Mouse (Mus musculus) bone marrow, adult 2 months (tissue): ENCODE data around the gene Zfp414. TPM values are rescaled to one million over a fixed set of nuclear protein-coding genes. Genes with fewer than 3 reads are reported as not detected.
A peak's percentile ranks its signal among the peaks of the same experiment; 100 is the strongest.

ENCODE experiments used
- H3K27ac ChIP-seq: fragments of 200-500 bp; 2 replicates; pipeline ENCODE4 v1.5.1; 2012; ENCODE audit warnings: low read depth, mild to moderate bottlenecking, control low read depth, inconsistent platforms, low read length; ENCODE audit not compliant: control insufficient read depth, poor library complexity, insufficient read depth
- H3K4me1 ChIP-seq: fragments of 200-500 bp; 2 replicates; pipeline ENCODE4 v1.6.1; 2011; ENCODE audit warnings: low read length; ENCODE audit not compliant: control insufficient read depth, insufficient read depth
- H3K4me3 ChIP-seq: fragments of 200-500 bp; replicated peaks from 2 replicates; pipeline ENCODE3; 2011; ENCODE audit warnings: mild to moderate bottlenecking, low read depth, low read length, control low read depth; ENCODE audit not compliant: control insufficient read depth
- CTCF ChIP-seq: fragments of 200-500 bp; IDR thresholded peaks from 2 replicates; pipeline ENCODE4 v1.5.1; 2011; ENCODE audit warnings: low read length, control low read depth; ENCODE audit not compliant: control insufficient read depth, insufficient read depth
- POLR2A ChIP-seq: fragments of 200-500 bp; IDR thresholded peaks from 2 replicates; pipeline ENCODE4 v1.6.1; 2011; ENCODE audit warnings: low read depth, mild to moderate bottlenecking, control low read depth, low read length, borderline replicate concordance; ENCODE audit not compliant: control insufficient read depth
- WGBS: fragments of 180-500 bp; shearing (Covaris S2); methylation state at CpG from one replicate; pipeline ENCODE4 v1.1.7; 2018; 5-methylcytosine and 5-hydroxymethylcytosine counted together
- polyA plus RNA-seq: library from polyadenylated mRNA; stranded (reverse); fragments of >200 nt; gene quantifications from 2 replicates; pipeline ENCODE4 v1.2.4, GENCODE M21; 2011; ENCODE audit warnings: low replicate concordance; ENCODE audit not compliant: missing spikeins, insufficient read depth, insufficient read length

The Zfp414 gene
- 24.6 and 41.4 TPM in 2 replicates for polyA plus RNA-seq

DNA sequence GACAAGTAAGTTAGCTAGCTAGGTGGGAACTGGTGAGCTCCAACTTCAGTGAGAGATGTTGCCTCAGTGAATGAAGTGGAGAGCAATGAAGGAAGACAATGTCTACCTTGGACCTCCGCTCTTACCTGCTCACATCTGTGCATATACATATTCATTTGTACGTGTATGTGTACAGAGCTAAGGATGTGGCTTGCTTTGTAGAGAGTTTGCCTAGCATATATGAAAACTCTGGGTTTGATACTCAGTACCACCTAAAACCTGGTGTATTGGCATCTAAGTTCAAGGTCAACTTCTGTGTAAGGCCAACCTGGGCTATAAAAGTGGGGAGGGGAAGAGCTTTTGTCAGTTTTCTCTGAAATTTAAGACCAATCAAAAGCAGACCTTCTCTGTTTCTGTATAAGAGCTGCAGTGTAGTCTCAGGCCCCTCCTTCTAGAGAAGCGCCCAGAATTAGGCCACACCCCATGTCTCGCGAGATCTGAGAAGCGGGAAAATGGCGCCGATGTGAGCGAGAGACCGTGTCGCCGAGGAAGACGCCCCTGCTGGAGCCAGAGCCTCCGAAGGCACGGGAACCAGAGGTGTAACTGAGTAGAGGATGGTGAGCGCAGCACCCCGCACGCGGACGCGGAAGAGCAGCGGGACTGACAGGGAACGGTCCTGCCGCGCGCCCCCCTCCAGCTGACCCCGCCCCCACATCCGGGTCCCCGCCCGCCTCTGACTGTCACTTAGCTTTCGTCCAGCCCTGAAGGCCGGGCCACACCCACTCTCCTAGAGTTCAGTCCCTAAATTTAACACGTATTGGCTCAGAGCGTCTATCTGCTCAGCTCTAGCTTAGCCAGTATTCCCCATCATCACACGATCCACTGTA is at the start of gene Zfp414:
Gene Zfp414 (plus strand): TSS at position 470 of the 866 bp plus-strand sequence.
- 3% methylated on average over 35 of the region's 35 CpGs for WGBS
- peak within 1 kb of the TSS; percentile 91 for H3K4me3 ChIP-seq
- H3K27ac ChIP-seq, result peak within 1 kb of the TSS; percentile 96
- peaks cover 2% of the 10 kb centered on the region for H3K4me1 ChIP-seq
- peak; percentile 64; the same call in 1 of the 2 replicates for TF ChIP-seq POLR2A
- TF ChIP-seq CTCF, result no peak

DNA sequence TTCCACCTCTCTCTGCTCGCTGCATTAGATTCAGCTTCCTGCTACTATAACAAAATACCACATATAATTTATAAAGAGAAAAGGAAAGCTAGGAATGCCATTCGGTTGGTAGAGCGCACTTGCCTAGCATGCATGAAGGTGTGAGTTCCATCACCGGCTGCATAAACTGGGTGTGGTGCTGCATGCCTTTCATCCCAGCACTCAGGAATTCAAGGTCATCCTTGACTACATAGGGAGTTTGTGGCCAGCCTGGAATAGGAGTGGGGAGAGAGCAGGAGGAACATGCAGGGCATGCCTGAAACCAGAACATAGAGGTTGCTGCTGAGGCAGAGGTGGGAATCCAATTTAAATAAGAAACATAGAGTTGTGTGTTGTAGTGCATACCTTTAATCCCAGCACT is 44.8 kb upstream of the Zfp414 start:
- H3K4me3 ChIP-seq, result no peak overlapping the region
- 92% methylated on average over 4 of the region's 4 CpGs for WGBS
- H3K27ac ChIP-seq, result no peak overlapping the region
- TF ChIP-seq POLR2A, result no peak
- TF ChIP-seq CTCF, result no peak
- no peaks in the 10 kb centered on the region for H3K4me1 ChIP-seq

DNA sequence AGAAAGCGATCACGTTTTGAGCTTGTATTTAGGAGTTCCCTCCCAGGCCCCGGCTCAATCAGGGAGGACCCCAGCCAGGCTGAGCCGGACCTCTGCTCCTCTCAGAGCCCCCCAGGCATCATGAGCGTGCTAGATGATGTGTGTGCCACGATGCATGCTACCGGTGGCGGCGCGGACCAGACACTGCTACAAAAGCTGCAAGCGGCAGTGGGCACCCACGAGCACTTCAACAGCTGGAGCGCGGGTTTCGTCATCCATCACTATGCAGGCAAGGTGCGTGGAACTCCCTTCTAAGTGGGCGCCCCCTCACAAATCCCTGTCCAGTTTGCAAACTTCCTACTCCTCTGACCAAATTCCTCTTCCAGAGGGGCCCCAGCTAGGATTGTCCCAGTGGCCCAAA is 42.9 kb upstream of the Zfp414 start:
- Histone ChIP-seq H3K4me3 (no peak overlapping the region), H3K27ac (no peak overlapping the region), H3K4me1 (no peaks in the 10 kb centered on the region)
- 87% methylated on average over 17 of the region's 17 CpGs for WGBS
- TF ChIP-seq CTCF (no peak), POLR2A (no peak)

DNA sequence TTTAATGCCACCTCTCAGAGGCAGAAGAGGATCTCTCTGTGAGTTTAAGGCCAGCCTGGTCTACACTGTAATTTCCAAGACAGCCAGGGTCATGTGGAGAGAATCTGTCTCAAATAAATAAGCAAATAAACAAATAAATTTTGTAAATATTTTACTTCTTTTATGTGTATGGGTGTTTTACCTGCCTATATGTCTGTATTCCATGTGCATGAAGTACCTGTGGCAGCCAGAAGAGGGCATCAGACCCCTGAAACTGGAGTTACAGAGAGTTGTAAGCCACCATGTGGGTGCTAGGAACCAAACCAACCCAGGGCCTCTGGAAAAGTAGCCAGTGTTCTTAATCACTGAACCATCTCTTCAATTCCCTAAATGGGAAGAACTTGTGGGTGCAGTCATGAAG is 31.6 kb upstream of the Zfp414 start:
- TF ChIP-seq POLR2A (no peak), CTCF (0 out of 2 replicates have a peak, but pooled peaks have one; percentile 2)
- Histone ChIP-seq H3K4me3 (no peak overlapping the region), H3K4me1 (no peaks in the 10 kb centered on the region), H3K27ac (no peak overlapping the region)

DNA sequence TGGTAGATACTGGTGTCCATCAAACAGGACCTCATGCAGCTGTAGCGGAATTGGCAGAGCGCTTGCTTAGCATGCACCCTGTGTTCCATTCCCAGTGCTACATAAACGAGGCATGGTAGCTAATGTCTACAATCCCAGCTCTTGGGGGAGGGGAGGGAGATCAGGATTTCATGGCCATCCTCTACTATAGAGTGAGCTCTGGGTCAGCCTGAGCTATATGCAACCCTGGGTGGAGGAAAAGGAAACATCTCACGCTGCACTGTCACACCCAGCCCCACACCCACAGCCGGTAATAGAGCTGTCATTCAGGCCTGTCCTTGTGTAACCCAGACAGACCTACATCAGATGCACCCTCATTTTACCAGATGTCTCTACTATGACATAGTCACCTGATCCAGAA is 30.4 kb upstream of the Zfp414 start:
- Histone ChIP-seq H3K4me3 (no peak overlapping the region), H3K4me1 (no peaks in the 10 kb centered on the region), H3K27ac (no peak overlapping the region)
- WGBS, result 84% methylated on average over 5 of the region's 5 CpGs
- TF ChIP-seq POLR2A (no peak), CTCF (no peak)

DNA sequence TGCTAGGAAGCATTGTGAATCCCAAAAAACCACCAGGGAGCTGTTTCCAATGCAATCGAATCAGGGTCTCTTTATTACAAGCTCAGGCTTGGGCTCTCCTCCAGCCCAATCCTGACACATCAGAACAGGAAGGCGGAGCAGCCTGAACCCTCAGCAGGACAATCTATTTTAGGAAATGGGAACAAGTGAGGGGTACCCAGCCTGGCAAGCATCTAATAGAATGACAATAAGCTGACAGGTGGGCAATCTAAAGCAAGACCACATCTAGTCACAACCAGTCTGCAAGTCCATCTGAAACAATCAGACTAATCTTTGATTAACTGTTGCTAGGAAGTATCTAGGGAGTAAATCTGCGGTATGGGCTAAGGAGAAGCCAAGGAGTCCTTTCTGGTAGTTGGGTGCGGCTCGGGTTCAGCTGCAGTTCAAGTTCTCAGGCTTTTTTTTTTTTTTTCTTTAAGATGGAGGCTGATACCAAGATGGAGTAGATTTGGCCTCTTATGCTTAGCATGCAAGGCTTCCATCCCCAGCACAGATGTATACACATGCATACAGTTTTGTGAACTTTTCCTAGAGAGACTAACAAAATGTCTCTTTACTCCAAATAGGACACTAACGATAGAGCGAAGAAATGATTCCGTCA is 28.9 kb upstream of the Zfp414 start:
- 84% methylated on average over 8 of the region's 8 CpGs for WGBS
- TF ChIP-seq CTCF (no peak), POLR2A (no peak)
- H3K4me3 ChIP-seq, result no peak overlapping the region
- no peaks in the 10 kb centered on the region for H3K4me1 ChIP-seq
- no peak overlapping the region for H3K27ac ChIP-seq

DNA sequence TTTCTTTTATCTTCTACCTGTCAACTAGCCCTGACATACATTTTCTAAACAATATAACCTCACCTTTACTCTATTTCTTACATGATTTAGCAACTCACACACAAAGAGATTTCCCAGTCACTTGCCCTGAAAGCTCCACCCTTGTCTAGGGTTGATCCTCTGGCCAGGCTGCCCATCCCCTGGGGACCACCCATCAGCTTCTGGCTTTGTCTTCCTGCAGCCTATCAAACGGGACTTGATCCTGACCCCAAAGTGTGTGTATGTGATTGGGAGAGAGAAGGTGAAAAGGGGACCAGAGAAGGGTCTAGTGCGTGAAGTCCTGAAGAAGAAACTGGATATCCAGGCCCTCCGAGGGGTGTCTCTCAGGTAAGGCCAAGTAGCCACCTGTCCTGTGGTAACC is 28.1 kb upstream of the Zfp414 start:
- WGBS, result 77% methylated on average over 3 of the region's 3 CpGs
- TF ChIP-seq CTCF (no peak), POLR2A (no peak)
- Histone ChIP-seq H3K27ac (no peak overlapping the region), H3K4me3 (no peak overlapping the region), H3K4me1 (no peaks in the 10 kb centered on the region)

DNA sequence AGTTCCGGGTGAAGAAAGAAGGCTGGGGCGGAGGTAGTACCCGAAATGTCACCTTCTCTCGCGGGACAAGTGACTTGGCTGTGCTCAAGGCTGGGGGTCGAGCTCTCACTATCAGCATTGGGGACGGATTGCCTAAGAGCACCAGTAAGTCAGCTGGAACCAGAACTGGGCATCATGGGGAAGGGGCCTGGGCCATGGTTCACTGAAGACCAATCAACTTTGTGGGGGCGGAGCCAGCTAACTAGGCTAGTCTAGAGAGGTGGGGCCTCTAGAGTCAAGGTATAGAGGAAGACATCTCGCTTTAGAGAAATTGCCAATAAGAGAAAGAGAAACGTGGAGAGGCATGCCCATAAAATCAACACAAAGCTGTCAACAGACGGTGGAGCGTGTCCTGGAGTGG is 26.9 kb upstream of the Zfp414 start:
- no peaks in the 10 kb centered on the region for H3K4me1 ChIP-seq
- H3K4me3 ChIP-seq, result no peak overlapping the region
- TF ChIP-seq CTCF (no peak), POLR2A (no peak)
- 84% methylated on average over 12 of the region's 12 CpGs for WGBS
- H3K27ac ChIP-seq, result no peak overlapping the region
